Mouse (Mus musculus): ENCODE measurements around the gene Scd3.

DNA sequence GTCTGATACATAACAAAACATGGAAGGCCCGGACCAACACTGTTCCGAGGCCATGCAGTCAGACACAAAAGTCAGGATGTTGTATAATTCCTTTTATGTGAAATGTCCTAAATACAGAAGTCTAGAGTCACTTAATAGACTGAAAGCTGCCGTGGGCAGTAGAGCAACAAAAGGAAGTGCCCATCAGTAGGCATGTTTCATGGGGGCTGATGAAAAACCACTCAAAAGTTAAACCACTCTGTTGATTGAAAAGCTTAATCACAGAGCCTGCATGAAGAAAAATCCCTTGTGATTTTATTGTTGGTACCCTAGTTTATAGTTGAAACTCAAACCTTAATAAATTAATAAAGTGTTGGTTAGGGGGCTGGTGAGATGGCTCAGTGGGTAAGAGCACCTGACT is 60.5 kb downstream of the Scd3 start:
- TF ChIP-seq GATA1 (IDR thresholded peaks at IDR 0.05; ENCODE audit: borderline replicate concordance, low read length) = no peak
- no peak for TF ChIP-seq FLI1 (IDR thresholded peaks at IDR 0.05; ENCODE audit: low read length)
